Mouse (Mus musculus): Measurements from ENCODE around the gene Olfr1145.

Gene Olfr1145

DNA sequence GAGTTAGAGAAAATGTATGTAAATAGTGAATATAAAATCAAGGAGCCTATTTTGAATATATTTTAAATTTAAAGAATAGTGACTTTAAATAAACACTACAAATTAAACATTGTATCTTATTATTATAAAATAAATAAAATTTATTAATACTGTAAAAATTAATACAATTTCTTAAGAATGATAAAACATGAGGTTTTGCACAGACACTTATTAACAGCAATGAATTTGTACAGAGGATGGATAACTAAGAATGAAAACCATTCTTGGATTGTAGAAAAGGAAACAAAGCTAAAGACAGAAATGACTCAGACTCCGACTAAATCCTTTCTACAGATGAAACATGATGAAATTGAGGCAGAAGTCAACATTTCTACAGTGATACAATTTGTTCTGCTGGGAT, at the start of gene Olfr1145:
Gene Olfr1145 (plus strand): TSS at position 301 of the 400 bp plus-strand sequence.
- in situ Hi-C loops (cut with MboI, MseI), result no loop called here

- in situ Hi-C loops (cut with MboI, MseI), result no loop called here
Measured at GRCm38 (mm10) chr2:87776143-87776542, 33.5 kb upstream of the Olfr1145 start.

DNA sequence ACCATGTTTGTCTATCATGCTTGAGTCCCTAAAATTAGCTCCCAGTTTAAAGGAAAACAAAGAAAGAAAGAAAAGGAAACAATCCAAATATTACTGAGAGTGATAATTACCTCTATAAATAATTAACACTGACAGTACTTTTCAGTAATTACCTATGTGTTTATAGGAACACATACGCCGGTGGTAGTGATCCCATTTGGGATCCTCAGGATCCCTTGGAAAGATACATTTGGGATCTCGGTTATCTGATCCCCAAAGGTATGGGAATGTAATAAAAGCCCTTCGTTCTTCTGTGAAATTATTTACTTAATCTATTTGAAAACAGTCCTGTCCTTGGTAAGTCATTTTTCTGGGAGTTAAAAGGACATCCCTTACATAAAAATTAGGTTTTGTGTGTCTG, 30.4 kb upstream of the Olfr1145 start, which contains the start of gene Olfr152:
Gene Olfr152 (plus strand): TSS at position 301 of the 400 bp plus-strand sequence.
- in situ Hi-C loops (cut with MboI, MseI), result no loop called here

DNA sequence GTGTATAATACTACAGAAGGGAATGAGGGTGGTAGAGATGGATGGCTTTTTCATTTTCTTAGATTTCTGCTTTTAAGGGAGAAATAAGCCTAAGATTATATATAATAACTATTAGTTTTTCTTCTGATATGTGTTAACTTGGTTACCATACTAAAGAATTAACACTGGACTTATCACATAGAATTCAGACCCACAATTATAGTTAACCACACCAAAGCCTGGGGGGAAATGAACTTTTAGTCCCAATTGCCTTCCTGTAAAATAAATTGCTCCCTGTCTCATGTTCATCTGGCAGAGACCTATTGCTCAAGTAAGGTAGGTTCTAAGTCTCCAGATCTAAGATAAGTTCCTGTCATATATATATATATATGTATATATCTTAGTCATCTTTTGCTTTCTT, 9.3 kb upstream of the Olfr1145 start, which contains the start of gene Olfr1143:
Gene Olfr1143 (plus strand): TSS at position 301 of the 400 bp plus-strand sequence.
- in situ Hi-C loops (cut with MboI, MseI), result no loop called here

GRCm38 (mm10) chr2:87830233-87830632, 20.6 kb downstream of the Olfr1145 start, which contains the start of gene Olfr1148:
Olfr1148 (plus strand) TSS chr2:87830533.
- in situ Hi-C loops (cut with MboI, MseI), result no loop called here

DNA sequence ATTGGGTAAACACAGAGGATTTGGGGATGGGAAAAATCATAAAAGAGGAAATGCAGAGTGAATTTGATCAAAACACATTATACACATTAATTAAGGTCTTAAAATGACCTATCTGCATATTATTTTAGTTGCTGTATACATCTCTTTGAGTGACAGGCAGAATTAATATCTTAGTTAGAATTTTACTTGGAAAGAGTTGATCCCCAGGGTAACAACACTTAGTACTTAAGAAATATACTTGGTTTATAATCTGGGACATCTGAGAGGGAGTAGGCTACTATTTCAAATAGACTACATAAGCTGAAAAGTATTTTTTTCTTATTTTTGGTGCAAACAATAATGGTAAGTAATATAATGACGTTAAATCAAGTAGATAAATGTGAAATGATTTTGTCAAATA, 34.1 kb downstream of the Olfr1145 start, which contains the start of gene Olfr1150-ps1:
Gene Olfr1150-ps1 (plus strand): TSS at position 301 of the 400 bp plus-strand sequence.
- in situ Hi-C loops (cut with MboI, MseI), result no loop called here

GRCm38 (mm10) chr2:87855562-87855961, 45.9 kb downstream of the Olfr1145 start, which contains the start of gene Olfr1151:
Olfr1151 (plus strand) TSS chr2:87855862.
- in situ Hi-C loops (cut with MboI, MseI), result no loop called here
